Mouse (Mus musculus) hindbrain, embryonic 13.5 days (tissue): ENCODE measurements around the gene Plscr2. TPM values are rescaled to one million over a fixed set of nuclear protein-coding genes. Genes with fewer than 3 reads are reported as not detected.
"Not testable (repeated sequence)": the region's sequence is repeated elsewhere in the genome, so short reads cannot be mapped to it uniquely, and the experiment has no call there.

Experiments used
- ATAC-seq: fragments of 200-750 bp; cut with Nextera tagmentation; 2 replicates; pipeline ENCODE4 v1.8.0; 2017; ENCODE audit warnings: moderate TSS enrichment; ENCODE audit not compliant: low FRiP score
- H3K27ac ChIP-seq: fragments of 300-500 bp; sonication (generic); 2 replicates; pipeline ENCODE4 v1.5.1; 2015; ENCODE audit warnings: inconsistent platforms, mild to moderate bottlenecking, moderate library complexity
- H3K27me3 ChIP-seq: fragments of 300-500 bp; sonication (generic); 2 replicates; pipeline ENCODE4 v1.6.1; 2015; ENCODE audit warnings: mild to moderate bottlenecking, inconsistent platforms
- H3K36me3 ChIP-seq: fragments of 300-500 bp; sonication (generic); 2 replicates; pipeline ENCODE4 v1.6.1; 2015; ENCODE audit warnings: mild to moderate bottlenecking, inconsistent platforms
- H3K4me1 ChIP-seq: fragments of 300-500 bp; sonication (generic); replicated peaks from 2 replicates; pipeline ENCODE4 v1.6.1; 2015; ENCODE audit warnings: inconsistent platforms
- H3K4me2 ChIP-seq: fragments of 300-500 bp; sonication (generic); 2 replicates; pipeline ENCODE4 v1.6.1; 2015; ENCODE audit warnings: inconsistent platforms, mild to moderate bottlenecking, moderate library complexity
- H3K4me3 ChIP-seq: fragments of 300-500 bp; sonication (generic); 2 replicates; pipeline ENCODE4 v1.5.1; 2015; ENCODE audit warnings: mild to moderate bottlenecking, inconsistent platforms
- H3K9ac ChIP-seq: fragments of 300-500 bp; sonication (generic); 2 replicates; pipeline ENCODE4 v1.6.1; 2015; ENCODE audit warnings: mild to moderate bottlenecking, inconsistent platforms
- H3K9me3 ChIP-seq: fragments of 300-500 bp; sonication (generic); 2 replicates; pipeline ENCODE4 v1.6.1; 2016; ENCODE audit warnings: inconsistent platforms
- WGBS: fragments of 180-500 bp; shearing (Covaris S2); methylation state at CpG from one replicate; pipeline ENCODE4 v1.1.7; 2015; 5-methylcytosine and 5-hydroxymethylcytosine counted together
- microRNA-seq: library from miRNA; unstranded; fragments of <30 nt; microRNA quantifications from one replicate; pipeline ENCODE4, GENCODE M21; 2016
- polyA plus RNA-seq: library from polyadenylated mRNA; unstranded; fragments of >200 nt; fragmentation: Nextera tagmentation; extraction: Ambion mirVana; gene quantifications from 2 replicates; pipeline ENCODE4 v1.2.1, GENCODE M21; 2015

Gene Plscr2
- polyA plus RNA-seq, 1 experiment from 2014 or later: 0.69 TPM

- H3K27me3 ChIP-seq, H3K27ac ChIP-seq, ATAC-seq, H3K4me1 ChIP-seq, H3K4me2 ChIP-seq, H3K4me3 ChIP-seq, H3K9me3 ChIP-seq, H3K9ac ChIP-seq, H3K36me3 ChIP-seq: not testable (repeated sequence)
- WGBS: 83% methylated on average over 9 of the region's 9 CpGs
Observed at GRCm38 (mm10) chr9:92325936-92326335, 50.5 kb downstream of the Plscr2 start.

- 88% methylated on average over 4 of the region's 4 CpGs for WGBS
- Histone ChIP-seq H3K36me3 (no peaks in the 10 kb centered on the region), H3K9me3 (no peaks in the 10 kb centered on the region), H3K27ac (no peak overlapping the region), H3K4me3 (no peak overlapping the region), H3K4me2 (no peak overlapping the region), H3K9ac (no peak overlapping the region), H3K4me1 (no peaks in the 10 kb centered on the region), H3K27me3 (no peaks in the 10 kb centered on the region)
- no peak for ATAC-seq
Observed at GRCm38 (mm10) chr9:92326813-92327212, 51.4 kb downstream of the Plscr2 start.

- no peak overlapping the region for H3K4me3 ChIP-seq
- H3K4me1 ChIP-seq: no peaks in the 10 kb centered on the region
- WGBS: 90% methylated on average over 4 of the region's 4 CpGs
- H3K9ac ChIP-seq: no peak overlapping the region
- H3K4me2 ChIP-seq: no peak overlapping the region
- H3K27ac ChIP-seq: no peak overlapping the region
- no peaks in the 10 kb centered on the region for H3K36me3 ChIP-seq
- H3K27me3 ChIP-seq: no peaks in the 10 kb centered on the region
- ATAC-seq: no peak
- H3K9me3 ChIP-seq: no peaks in the 10 kb centered on the region
Observed at GRCm38 (mm10) chr9:92331383-92331782, 56.0 kb downstream of the Plscr2 start.

- Histone ChIP-seq H3K36me3 (no peaks in the 10 kb centered on the region), H3K9me3 (no peaks in the 10 kb centered on the region), H3K4me1 (no peaks in the 10 kb centered on the region), H3K4me2 (no peak overlapping the region), H3K27ac (no peak overlapping the region), H3K9ac (no peak overlapping the region), H3K4me3 (no peak overlapping the region), H3K27me3 (no peaks in the 10 kb centered on the region)
- no peak for ATAC-seq
- WGBS: 97% methylated on average over 10 of the region's 10 CpGs
Observed at GRCm38 (mm10) chr9:92334845-92335244, 59.4 kb downstream of the Plscr2 start.

GRCm38 (mm10) chr9:92335277-92335818 is 59.9 kb downstream of the Plscr2 start:
- no peaks in the 10 kb centered on the region for H3K27me3 ChIP-seq
- ATAC-seq: no peak
- WGBS: 95% methylated on average over 6 of the region's 6 CpGs

GRCm38 (mm10) chr9:92337063-92337462 is 61.7 kb downstream of the Plscr2 start:
- no peaks in the 10 kb centered on the region for H3K36me3 ChIP-seq
- H3K27ac ChIP-seq: no peak overlapping the region
- no peaks in the 10 kb centered on the region for H3K4me1 ChIP-seq
- H3K27me3 ChIP-seq: no peaks in the 10 kb centered on the region
- H3K9me3 ChIP-seq: no peaks in the 10 kb centered on the region
- 93% methylated on average over 1 of the region's 1 CpGs for WGBS
- H3K9ac ChIP-seq: no peak overlapping the region
- H3K4me2 ChIP-seq: no peak overlapping the region
- H3K4me3 ChIP-seq: no peak overlapping the region
- ATAC-seq: no peak

More at GRCm38 (mm10) chr9:92335277-92335818, 59.9 kb downstream of the Plscr2 start:
- Histone ChIP-seq H3K4me2 (no peak overlapping the region), H3K27ac (no peak overlapping the region), H3K36me3 (no peaks in the 10 kb centered on the region), H3K4me3 (no peak overlapping the region), H3K4me1 (no peaks in the 10 kb centered on the region), H3K9me3 (no peaks in the 10 kb centered on the region), H3K9ac (no peak overlapping the region)

GRCm38 (mm10) chr9:92337661-92338060 is 62.3 kb downstream of the Plscr2 start:
- 91% methylated on average over 3 of the region's 3 CpGs for WGBS

GRCm38 (mm10) chr9:92338954-92339353 is 63.6 kb downstream of the Plscr2 start:
- no peaks in the 10 kb centered on the region for H3K27me3 ChIP-seq
- no peaks in the 10 kb centered on the region for H3K9me3 ChIP-seq
- H3K4me2 ChIP-seq: no peak overlapping the region
- H3K27ac ChIP-seq: no peak overlapping the region
- H3K4me3 ChIP-seq: no peak overlapping the region
- no peak for ATAC-seq
- H3K9ac ChIP-seq: no peak overlapping the region
- no peaks in the 10 kb centered on the region for H3K36me3 ChIP-seq
- H3K4me1 ChIP-seq: no peaks in the 10 kb centered on the region
- WGBS: 83% methylated on average over 1 of the region's 1 CpGs

More at GRCm38 (mm10) chr9:92337661-92338060, 62.3 kb downstream of the Plscr2 start:
- no peak overlapping the region for H3K9ac ChIP-seq
- no peaks in the 10 kb centered on the region for H3K9me3 ChIP-seq
- H3K4me2 ChIP-seq: no peak overlapping the region
- H3K27ac ChIP-seq: no peak overlapping the region
- no peak for ATAC-seq
- H3K4me3 ChIP-seq: no peak overlapping the region
- no peaks in the 10 kb centered on the region for H3K27me3 ChIP-seq
- H3K36me3 ChIP-seq: no peaks in the 10 kb centered on the region
- H3K4me1 ChIP-seq: no peaks in the 10 kb centered on the region

Small RNA genes within 50 kb of the gene (microRNA-seq; reads per million reads assigned to microRNA genes)
- not detected for gene Mir6386

Other genes starting within 250 kb of the Plscr2 start
- gene Plscr5, start 82.7 kb upstream of the Plscr2 start, polyA plus RNA-seq: 0.14 and 0.32 TPM in 2 replicates
- 10.3 and 11.2 TPM in 2 replicates for gene Plscr1, start 25.9 kb upstream of the Plscr2 start, polyA plus RNA-seq
- gene 1700057G04Rik, start 33.8 kb downstream of the Plscr2 start, polyA plus RNA-seq: not detected in 2 replicates
- gene Plscr4, start 181.8 kb downstream of the Plscr2 start, polyA plus RNA-seq: 1.6 and 2.4 TPM in 2 replicates